Mouse (Mus musculus) CH12.LX (cell line): ENCODE results near the gene Gli2.

Experiments used
- BHLHE40 ChIP-seq: IDR thresholded peaks from 2 replicates; pipeline ENCODE4 v1.6.1; 2011; ENCODE audit warnings: mild to moderate bottlenecking, low read depth, low read length, improper control_type of control experiment
- CHD2 ChIP-seq: IDR thresholded peaks from 2 replicates; pipeline ENCODE4 v1.6.1; 2011; ENCODE audit warnings: low read length, improper control_type of control experiment
- CTCF ChIP-seq, 2 experiments: IDR thresholded peaks in 1 of 2; conservative IDR thresholded peaks in 1 of 2; 2 replicates each; pipeline ENCODE4 v1.5.1; 2011 to 2012; ENCODE audit warnings: low read depth in 2 of 2, low read length in 2 of 2, improper control_type of control experiment in 1 of 2, inconsistent platforms in 1 of 2, mild to moderate bottlenecking in 1 of 2, moderate library complexity in 1 of 2
- ELF1 ChIP-seq: IDR thresholded peaks from 2 replicates; pipeline ENCODE4 v1.6.1; 2014; ENCODE audit warnings: low read depth, mild to moderate bottlenecking, inconsistent platforms, low read length, improper control_type of control experiment
- EP300 ChIP-seq: IDR thresholded peaks from 2 replicates; pipeline ENCODE4 v1.6.1; 2011; ENCODE audit warnings: low read length, improper control_type of control experiment
- MAFK ChIP-seq: IDR thresholded peaks from 2 replicates; pipeline ENCODE4 v1.6.1; 2011; ENCODE audit warnings: low read length, improper control_type of control experiment; ENCODE audit not compliant: insufficient replicate concordance
- MEF2A ChIP-seq: IDR thresholded peaks from 2 replicates; pipeline ENCODE4 v1.6.1; 2014; ENCODE audit warnings: low read depth, mild to moderate bottlenecking, inconsistent platforms, low read length, improper control_type of control experiment, borderline replicate concordance
- MYC ChIP-seq: IDR thresholded peaks from 2 replicates; pipeline ENCODE4 v1.6.1; 2011; ENCODE audit warnings: low read depth, mild to moderate bottlenecking, improper control_type of control experiment, low read length
- NELFE ChIP-seq: IDR thresholded peaks from 2 replicates; pipeline ENCODE4 v1.6.1; 2011; ENCODE audit warnings: low read depth, low read length, improper control_type of control experiment
- POLR2A ChIP-seq: IDR thresholded peaks from 2 replicates; pipeline ENCODE4 v1.6.1; 2011; ENCODE audit warnings: low read depth, mild to moderate bottlenecking, improper control_type of control experiment, low read length
- RCOR1 ChIP-seq: conservative IDR thresholded peaks from 2 replicates; pipeline ENCODE4 v1.6.1; 2012; ENCODE audit warnings: low read depth, mild to moderate bottlenecking, inconsistent platforms, low read length, improper control_type of control experiment
- TBP ChIP-seq: conservative IDR thresholded peaks from 2 replicates; pipeline ENCODE4 v1.6.1; 2011; ENCODE audit warnings: low read depth, low read length, improper control_type of control experiment
- UBTF ChIP-seq: IDR thresholded peaks from 2 replicates; pipeline ENCODE4 v1.6.1; 2012; ENCODE audit warnings: low read depth, mild to moderate bottlenecking, inconsistent platforms, low read length, improper control_type of control experiment, moderate library complexity

GRCm38 (mm10) chr1:119051938-119052551 lies 1.4 kb downstream of the Gli2 start:
- no peak for TF ChIP-seq TBP
- TF ChIP-seq POLR2A: no peak
- no peak for TF ChIP-seq BHLHE40
- TF ChIP-seq MEF2A: no peak
- TF ChIP-seq MAFK: no peak
- TF ChIP-seq CTCF (conservative IDR thresholded peaks at IDR 0.05 in 1 of 2, IDR thresholded peaks at IDR 0.05 in 1 of 2; ENCODE audit: low read depth in 2 of 2, low read length in 2 of 2): no peak
- TF ChIP-seq ELF1: no peak
- no peak for TF ChIP-seq NELFE
- TF ChIP-seq CHD2: no peak
- no peak for TF ChIP-seq MYC
- no peak for TF ChIP-seq UBTF
- no peak for TF ChIP-seq EP300
- no peak for TF ChIP-seq RCOR1
